Mouse (Mus musculus): ENCODE data around the gene Tpx2.

Tpx2 gene

DNA sequence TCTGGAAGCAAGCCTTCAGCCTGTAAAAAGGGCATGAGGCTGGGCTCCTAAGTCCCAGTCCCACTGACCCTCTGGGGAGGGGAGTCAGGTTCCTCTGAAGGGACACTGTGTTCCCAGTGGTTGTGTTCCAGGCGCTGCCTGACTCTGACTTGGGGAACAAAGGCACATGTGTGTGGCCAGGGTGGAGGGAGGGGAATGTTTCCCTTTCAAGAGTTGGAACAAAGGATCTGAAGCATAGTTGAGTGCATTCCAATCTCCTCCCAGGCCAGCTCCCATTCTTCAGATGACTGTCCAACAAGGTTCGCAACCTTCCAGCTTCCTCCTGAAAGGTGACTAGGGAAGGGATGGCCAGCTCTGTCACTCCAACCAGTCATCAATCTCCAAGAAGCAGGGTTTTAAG lies 27.4 kb upstream of the Tpx2 start:
- DNase-seq (ENCODE audit: low spot score): peak; percentile 57

DNA sequence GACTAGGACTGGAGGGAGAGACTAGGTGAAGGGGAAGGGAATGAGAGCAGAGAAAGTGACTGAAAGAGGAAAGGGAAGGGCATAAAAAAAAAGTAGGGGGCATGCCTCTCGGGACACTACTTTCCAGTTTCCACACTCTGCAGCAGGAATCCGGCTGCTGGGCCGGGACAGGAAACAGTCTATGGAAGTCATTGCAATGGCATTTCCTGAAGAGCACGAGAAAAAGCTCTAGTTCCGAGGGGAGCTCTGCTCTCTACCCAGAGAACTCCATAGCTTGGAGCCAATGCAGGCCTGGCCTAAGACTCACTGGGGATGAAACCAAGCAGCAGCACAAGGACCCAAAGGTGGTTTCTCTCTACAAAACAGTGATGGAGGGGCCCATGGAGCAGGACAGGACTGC lies 26.7 kb upstream of the Tpx2 start:
- no peak for DNase-seq (ENCODE audit: low spot score)

DNA sequence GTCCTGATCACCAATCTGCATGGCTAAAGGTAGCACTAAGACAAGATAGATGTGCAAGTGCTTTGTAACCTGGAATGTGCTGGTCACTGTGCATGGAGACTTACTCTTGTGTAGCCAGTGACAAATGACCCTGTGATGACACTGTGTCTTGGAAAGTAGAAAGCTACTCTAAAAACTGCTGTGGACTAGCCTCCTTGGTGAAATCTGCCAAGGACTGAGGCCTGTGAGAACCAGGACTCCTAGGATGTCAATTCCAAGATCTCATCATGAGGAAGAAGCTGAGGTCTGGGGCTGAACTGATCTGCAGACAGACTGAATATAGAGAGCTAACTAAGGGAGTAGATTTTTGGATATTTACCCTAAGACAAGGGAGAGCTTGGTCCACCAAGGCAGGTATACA lies 26.2 kb upstream of the Tpx2 start:
- no peak for DNase-seq (ENCODE audit: low spot score)

DNA sequence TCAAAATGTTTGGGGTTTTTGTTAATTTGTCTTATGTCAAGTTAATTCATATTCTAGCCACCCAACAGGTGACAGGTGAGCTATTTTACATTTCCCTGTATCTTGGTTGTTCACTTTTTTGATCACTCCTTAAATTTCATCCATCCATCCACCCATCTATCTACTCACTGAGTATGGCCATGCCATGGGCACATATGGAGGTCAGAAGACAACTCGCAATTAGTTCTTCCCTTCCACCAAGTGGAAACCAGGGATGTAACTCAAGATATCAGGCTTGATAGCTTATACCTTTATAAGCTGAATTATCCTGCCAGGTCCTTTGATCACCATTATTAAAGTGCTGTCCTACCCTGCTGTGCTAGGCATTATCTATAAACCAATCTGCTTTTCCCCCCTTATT lies 24.0 kb upstream of the Tpx2 start:
- no peak for DNase-seq (ENCODE audit: low spot score)

DNA sequence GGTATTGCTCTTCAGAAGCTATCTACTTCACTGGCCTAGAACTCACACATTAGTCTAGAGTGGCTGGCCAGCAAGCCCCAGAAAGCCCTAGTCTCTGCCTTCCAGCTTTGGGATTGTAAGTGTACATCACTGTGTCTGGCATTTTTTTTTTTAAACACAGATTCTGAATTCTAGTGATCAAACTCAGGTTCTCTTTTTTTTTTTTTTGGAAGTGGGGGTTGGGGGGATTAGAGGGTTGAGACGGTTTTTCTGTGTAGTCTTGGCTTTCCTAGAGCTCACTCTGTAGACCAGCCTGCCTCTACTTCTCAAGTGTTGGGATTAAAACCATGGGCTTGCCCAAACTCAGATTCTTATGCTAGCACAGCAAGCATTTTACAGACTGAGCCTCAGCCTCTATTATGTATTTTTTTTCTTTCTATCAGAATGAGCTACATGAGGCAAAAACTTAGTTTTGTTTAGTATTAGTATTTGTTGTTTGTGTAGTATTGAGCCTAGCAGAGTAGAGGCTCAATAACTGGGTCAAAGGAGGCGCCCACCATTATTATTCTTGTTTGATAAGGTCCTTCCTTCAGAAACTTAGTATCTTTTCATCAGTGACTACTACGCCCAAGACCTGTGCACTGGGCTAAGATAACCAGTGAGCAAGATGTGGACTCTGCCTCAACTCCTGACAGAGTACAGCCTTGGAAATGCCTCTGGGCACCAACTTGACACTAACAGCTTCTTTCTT lies 23.2 kb upstream of the Tpx2 start:
- no peak for DNase-seq (ENCODE audit: low spot score)

DNA sequence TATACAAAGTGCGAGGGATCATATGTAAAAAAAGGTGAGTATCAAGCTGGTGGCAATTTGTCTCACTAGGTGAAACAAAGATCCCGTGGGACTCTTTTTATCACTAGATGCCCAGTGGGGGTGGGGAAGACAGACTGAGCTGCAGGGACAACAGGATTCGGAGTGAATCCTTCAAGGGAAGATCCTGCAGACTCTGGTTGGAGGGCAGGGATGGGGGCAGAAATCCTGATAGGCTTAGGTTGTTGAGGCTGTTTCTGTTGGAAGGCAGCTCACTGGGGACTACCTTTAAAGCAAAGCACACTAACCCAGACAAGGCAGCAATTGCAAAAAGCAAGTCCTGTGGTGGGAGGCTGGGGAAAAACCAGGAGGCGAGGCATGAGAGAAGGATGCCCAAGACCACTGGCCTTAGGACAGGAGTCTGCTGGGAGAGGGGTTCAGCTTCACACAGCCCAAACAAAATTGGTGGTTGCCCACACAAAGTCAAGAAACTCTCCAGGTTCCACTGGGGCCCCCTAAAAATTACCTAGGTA lies 22.5 kb upstream of the Tpx2 start:
- no peak for DNase-seq (ENCODE audit: low spot score)

DNA sequence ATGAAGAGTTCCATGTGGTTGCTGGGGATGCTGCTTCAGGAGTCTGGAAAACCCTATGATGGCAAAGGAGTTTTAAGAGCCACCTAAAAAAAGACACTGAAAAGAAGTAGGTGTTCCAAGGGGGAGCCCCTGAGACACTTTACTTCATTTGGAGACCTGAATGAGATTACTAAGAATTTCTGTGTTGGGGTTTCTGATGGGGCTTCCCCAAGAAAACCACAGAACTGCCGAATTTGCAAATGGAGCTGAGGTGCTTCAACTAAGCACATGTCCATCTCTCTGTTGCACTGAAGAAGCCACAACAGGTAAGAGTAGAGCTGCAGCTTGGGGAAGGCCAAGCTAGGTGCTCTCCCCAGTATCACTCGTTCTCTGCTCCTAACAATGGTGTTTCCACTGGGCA lies 22.1 kb upstream of the Tpx2 start:
- DNase-seq (ENCODE audit: low spot score): no peak

DNA sequence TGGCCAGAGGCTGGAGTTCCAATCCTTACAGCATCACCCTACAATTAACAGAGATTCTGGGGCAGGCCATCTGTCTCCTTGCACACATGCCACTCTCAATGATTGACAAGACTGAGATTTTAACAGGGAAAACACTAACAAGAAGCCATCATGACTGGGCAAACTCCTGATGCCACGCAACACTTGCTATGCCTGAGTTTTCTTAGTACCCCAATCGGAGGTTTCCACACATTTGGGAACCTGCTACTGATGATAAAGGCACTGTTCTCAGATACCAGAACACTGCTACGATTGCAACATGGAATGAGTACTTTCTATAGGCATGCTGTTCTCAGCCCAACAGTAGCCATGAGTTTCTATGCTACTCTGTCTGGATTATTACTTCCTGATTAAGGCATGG lies 21.3 kb upstream of the Tpx2 start:
- DNase-seq (ENCODE audit: low spot score): no peak

DNA sequence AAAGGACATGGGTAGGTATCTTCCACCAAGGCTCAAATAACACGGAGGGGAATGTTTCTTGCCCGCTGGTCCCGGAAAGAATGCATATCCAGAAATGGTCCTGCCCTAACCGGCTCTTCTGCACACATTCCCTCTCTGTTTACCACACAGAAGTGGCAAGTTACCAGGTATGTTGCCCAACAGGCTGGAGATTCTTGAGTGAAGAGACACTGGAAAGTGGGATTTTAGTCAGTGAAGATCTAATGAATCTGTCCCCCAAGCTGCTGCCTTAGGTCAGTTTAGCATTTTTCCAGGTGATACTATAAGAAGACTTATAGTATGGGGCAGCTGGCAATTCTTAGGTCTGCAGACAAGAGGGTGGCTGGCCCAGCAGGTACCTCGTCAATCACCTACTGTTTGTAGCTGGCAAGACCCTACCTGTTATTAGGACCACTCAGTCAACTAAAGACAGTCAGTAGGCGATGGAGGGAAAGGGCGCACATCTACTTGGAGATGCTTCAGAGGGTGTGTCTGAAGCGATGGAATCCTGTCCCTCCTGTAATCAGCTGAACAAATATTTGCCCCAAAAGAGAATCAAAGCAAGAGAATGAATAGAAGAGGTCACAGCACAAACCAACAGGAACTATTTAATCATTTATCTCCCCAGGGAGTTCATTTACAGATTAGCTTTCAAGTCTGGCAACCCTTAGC lies 20.3 kb upstream of the Tpx2 start:
- no peak for DNase-seq (ENCODE audit: low spot score)

DNA sequence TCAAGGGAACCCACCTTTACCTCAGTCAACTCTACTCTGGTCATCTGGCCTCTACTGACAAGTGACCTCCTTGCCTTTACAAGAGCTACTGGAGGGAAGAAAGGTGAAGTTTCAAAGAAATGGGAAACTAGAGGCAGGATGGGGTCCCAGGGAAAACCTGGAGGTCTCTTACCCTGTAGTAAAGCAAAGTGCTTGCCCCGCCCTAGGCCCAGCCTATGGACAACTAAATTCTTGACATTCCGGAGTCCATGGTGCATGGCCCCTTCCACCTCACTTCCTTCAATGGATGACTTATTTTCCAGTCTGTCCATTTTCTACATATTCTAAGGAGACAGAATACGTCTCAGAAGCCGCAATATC lies 19.8 kb upstream of the Tpx2 start:
- no peak for DNase-seq (ENCODE audit: low spot score)

DNA sequence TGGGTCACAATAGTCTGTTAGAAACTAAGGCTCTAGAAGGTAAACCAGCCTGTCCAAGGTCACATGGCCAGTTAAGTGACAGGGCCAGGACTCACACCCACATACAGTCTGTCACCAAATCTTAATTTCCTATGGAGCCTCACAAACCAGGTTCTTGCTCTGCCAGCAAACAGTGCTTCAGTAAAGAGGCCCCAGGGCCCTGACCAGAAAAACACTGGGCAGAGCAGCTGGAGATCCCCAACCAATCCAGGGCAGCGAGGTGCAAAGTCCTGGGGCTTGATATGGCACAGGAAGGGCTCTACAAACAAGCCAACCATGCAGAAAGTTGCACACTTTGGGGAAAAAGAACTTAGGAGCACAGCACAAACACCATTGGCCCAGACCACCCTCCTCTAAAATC lies 19.2 kb upstream of the Tpx2 start:
- no peak for DNase-seq (ENCODE audit: low spot score)

DNA sequence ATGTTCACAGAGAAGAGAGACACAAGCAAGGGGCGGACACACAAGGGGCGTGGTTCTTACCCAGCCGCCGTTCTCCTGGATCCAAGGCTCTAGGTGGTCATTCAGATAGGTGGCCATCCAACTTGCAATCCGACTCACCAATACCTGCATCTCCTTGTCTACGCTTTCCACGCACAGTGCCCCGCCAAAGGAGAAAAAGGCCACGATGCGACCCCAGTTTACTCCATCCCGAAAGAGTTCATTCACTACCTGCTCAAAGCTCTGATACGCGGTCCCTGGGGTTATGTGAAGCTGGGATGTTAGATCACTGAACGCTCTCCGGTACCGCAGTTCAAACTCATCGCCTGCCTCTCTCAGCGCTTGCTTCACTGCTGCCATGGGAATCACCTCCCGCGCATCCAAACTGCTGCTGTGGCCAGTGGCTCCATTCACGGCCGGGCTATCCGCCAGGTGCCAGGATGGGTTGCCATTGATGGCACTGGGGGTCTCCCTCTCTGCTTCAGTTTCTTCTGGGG lies 18.3 kb upstream of the Tpx2 start:
- DNase-seq (ENCODE audit: low spot score): no peak

DNA sequence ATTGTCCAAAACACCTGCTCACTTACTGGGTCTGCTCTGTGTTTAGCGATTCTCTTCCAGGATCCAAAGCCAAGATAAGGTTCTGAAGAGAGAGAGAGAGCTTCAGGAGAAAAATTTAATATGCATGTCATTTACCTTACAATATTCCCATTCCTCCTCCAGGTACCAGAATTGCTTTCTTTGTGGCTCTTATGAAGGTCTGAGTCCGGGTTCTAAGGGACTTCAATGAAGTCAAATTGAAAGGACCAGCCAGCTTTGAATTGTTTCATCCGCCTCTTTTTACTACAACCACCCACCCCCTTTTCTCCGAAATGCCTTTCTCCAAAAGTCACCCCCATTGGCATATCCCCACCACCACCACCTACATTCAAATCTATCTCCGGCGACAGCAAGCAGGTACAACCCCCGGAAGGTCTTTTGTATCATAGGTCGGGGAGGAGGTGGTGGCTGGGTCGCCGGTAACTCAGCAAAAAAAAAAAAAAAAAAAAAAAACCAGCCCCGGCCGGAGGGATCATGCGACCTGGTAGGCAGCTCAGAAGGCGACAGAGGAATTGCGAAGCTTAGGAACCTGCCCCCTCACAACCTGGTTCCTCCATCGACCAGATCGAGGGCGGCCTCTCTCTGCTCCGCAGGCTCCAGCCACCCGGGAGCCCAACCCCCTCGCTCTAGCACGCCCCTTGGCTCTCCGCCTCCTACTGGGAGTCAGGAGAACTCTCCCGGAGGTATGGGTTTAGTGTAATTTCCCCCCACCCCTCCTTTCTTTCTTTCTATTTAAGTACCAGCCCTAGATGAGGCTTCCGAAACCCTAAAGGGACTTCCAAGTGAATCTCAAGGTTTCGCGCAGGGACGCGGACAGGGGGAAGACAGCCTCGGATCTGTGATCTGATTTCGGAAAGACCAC lies 17.5 kb upstream of the Tpx2 start:
- DNase-seq (ENCODE audit: low spot score): peak; percentile 90

DNA sequence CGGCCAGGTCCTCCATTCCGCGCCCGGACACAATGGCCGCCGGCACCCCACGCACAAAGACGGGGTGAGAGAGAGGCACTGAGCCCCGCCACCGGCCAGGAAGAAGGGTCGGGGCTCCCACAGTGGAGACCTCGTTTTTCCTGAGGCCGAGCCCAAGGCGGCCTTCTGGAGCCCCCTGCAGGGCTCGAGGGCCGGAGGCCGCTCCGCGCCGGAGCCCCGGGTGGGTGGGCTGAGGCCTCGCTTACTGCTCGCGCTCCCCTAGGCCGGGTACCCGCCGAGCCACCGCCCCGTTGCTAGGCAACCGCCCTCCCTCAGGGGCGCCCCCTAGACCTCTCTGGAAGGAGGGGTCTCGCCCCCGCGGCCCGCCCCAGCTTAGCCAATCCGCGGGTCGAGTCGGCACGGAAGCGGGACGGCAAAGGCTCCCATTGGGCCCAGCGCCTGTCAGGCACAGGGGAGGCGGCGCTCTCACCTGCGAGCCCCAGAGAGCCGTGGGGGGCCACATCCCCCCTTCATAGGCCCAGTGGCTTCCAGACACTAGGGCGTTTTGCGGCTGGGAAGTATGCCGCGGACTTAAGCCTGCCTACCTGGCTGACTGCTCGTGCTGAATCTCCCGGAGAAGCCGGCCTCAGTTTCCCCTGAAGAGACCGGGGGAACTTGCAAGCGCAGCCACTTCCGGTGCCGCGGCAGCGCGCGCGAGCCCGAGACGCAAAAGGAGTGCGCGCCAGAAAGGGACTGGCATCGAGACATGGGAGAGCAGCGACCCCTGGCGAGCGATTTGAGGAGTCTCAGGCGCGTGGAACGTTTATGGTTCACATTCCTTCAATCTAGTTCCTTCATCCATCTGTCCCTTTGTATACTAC lies 16.5 kb upstream of the Tpx2 start, which contains the start of gene Bcl2l1:
Bcl2l1 (minus strand) TSS at position 710 of the 860 bp plus-strand sequence.
- peak; percentile 98 for DNase-seq (ENCODE audit: low spot score)

DNA sequence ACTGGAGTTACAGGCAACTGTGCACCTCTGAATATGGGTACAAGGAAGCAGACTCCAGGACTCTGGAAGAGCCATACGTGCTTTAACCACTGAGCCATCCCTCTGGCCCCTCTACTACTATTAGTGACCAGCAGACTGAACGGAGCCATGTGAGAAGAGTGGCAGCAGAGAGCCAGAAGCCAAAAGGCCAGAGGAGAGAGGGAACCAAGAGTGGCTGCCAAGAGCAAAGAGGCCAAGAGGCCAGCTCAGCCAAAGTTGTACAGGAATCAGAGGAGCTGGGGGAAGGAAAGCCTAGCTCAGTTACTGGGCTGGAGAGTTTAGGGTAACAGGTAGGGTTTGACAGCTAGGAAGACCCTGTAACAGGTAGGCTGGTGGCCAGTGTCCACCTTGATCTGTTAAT lies 8.5 kb upstream of the Tpx2 start:
- no peak for DNase-seq (ENCODE audit: low spot score)

DNA sequence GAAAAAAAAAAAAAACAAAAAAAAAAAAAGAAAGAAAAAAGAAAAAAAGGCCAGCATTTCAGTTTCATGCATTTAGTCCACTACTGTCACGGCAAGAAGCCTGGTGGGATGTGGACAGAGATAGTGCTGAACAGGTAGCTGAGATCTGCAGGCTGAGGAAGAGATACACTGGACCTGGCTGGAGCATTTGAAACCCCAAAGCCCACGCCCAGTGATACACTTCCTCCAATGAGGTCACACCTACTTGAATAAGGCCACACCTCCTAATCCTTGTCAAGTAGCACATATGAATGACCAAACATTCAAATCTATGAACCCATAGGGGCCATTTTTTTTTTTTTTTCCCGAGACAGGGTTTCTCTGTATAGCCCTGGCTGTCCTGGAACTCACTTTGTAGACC lies 5.0 kb upstream of the Tpx2 start:
- DNase-seq (ENCODE audit: low spot score): no peak

DNA sequence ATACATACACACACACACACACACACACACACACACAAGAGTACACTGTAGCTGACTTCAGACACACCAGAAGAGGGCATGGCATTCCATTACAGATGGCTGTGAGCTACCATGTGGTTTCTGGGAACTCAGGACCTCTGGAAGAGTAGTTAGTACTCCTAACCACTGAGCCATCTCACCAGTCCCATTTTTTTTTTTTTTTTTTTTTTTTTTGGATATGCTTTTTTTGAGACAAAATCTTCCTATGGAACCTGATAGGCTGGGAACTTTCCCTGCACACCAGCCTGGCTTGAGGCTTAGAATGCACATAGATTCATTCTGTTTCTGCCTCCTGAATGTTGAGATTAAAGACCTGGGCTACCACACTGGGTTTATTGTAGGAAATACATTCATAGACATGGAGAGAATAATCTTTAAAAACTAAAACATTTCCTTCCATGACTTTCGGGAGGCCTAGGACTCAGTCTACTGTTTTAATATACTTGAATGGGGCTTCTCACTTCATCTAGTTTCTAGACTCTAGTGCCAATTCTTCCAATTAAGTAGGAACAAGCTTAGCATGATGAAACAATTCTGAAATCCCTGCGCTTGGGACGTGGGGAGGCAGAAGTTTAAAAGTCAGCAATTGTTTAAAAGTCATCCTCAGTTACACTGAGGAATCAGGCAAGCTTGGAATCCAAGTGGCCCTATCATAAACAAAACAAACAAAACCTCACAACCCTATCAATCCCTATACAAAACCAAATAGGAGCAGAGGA lies 528 bp upstream of the Tpx2 start:
- no peak for DNase-seq (ENCODE audit: low spot score)

DNA sequence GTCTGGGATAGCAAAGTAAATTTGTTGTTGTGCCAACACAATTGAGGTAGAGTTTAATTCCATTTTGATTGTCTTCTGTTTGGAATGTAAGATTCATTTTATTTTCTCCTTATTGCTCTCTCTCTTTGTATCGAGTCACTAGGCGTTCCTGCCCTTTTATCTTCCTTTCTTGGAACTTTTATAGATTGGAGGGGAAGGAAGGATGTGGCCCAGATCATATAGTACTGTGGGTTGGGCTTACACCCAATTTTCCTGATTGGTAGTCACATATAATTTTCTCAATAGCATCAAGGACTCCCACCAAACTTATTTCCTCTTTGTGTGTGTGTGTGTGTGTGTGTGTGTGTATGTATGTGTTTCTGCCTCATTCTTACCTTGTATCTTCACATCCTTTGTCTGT lies 702 bp downstream of the Tpx2 start:
- no peak for DNase-seq (ENCODE audit: low spot score)

DNA sequence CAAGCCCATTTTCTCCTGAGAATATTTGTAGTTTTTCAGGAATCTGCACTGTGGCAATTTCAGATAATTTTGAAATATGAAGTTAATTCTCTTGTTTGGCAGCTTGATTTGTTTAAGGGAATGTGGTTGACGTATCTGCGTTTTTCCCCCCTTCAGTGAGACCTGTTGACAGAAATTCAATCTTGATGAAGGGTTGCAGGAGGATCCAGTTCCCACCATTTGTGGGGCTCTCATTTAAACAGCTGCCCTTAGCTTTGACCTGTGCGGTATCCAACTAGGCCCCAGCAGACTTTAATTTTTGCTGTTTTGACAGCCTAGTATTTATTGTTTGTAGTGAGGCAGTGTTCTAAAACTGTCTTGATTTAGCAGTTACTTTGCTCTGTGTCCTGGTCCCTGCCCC lies 11.7 kb downstream of the Tpx2 start:
- no peak for DNase-seq (ENCODE audit: low spot score)

DNA sequence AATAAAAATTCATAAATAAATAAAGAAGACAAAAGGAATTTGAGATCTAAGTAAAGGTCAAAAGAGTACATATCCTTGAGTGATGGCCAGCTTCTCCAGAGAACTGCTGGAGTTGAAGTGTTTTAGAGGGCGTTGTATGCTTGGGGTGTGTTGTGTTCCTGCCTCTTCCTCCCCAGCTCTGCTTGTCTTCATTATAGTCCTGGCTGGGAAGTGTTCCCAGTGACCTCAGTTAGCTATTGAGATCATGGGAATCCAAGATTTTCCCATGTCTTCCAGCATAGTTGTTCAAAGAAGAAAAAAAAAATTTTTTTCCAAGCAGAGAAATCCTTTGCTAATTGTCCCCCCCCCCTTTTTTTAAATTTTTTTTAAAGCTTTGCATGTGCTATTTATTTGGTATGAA lies 14.1 kb downstream of the Tpx2 start:
- no peak for DNase-seq (ENCODE audit: low spot score)

DNA sequence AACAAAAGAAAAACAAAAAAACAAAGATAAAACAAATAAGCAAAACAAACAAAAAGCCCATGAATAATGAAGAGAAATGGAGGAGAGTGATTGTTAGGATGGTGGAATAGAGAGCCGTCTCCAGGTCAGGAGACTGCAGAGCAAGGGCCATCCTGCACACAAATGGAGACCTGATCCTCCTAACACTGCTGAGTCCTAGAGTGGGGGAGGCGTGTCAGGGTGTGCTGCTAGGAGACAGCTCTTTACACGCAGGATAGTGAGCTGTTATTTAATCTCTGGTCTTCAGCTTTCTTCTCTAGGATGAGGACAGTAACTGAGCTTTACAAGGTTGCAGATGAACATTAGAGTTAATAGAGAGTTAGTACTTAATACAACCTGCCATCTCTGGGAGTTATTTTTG lies 14.9 kb downstream of the Tpx2 start:
- no peak for DNase-seq (ENCODE audit: low spot score)

All from ovary, adult 18-20 months (tissue).